Mouse (Mus musculus) testis, postnatal 14 days (tissue): ENCODE results near the gene Fto.

Source experiments
- DNase-seq: peaks from one replicate; pipeline ENCODE4 v3.0.0; 2021; ENCODE audit warnings: low spot score

The Fto gene

DNA sequence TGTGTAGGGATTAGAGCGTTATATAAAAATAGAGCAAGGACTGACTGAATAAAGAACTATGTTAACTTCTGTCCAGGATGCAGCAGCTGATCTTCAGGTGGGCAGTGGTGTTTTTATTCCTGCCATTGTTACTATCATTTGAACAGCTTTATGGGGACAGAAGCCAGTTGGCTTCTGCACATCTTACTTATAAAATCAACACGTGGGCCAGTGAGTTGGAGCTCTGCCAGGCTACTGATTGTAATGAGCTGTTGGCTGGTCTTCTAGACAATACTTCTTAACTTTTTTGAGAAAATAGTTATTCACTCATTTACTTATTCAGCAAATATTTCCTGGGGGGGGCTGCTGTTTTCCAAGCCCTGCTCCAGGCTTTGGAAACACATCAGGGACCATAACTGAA lies 215.6 kb downstream of the Fto start:
- no peak for DNase-seq

DNA sequence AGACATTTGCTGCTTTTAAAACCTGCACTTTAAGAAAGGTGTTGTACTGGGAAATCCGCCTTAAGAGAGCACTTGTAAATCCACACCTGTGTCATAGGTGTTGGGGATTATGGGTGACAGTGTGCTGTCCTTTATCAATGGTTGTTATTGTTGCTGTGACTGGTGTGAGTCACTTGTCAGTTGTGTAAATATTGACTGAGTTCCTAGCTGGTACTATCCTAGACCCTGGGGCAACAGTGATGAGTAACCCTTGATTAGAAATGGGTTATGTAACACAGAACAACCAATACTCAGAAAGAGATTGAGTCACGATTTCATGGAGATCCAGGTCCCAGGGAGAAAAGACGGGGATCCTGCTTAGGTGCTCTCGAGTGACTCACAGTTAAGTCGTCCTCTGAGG lies 216.4 kb downstream of the Fto start:
- DNase-seq: no peak

DNA sequence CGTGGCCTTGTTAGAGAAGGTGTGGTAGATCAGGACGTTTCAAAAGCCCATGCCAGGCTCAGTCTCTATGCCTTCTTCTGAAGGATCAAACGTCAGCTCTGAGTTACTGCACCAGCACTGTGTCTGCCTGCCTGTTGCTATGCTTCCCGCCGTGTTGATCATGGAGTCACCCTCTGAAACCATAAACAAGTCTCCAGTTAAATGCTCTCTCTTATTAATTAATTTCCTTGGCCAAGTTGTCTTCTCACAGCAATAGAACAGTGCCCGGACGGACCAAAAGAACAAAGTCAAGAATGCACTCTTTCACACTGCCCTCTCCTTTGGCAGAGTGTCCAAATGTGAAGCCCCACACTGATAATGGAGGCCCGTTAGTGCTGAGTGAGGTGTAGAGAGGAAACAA lies 217.3 kb downstream of the Fto start:
- no peak for DNase-seq

DNA sequence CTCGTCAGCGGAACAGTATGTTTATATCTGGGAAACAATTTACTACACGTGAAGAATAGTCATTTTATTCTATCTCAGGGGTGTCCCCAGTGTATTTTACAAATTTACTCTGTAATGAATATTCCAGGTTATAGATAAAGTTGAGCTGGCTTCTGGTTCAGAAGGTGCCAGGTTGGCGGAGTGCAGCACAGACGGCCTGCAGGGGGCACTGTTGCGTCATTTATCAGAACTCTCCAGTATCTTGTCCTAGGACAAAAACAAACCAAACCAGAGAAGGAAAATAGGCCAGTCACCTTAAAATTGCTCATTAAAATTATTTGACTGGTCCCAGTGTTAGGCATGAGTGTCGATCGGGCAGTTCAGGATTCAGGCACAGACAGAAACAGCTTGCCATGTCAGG lies 218.6 kb downstream of the Fto start:
- DNase-seq: peak; percentile 32

DNA sequence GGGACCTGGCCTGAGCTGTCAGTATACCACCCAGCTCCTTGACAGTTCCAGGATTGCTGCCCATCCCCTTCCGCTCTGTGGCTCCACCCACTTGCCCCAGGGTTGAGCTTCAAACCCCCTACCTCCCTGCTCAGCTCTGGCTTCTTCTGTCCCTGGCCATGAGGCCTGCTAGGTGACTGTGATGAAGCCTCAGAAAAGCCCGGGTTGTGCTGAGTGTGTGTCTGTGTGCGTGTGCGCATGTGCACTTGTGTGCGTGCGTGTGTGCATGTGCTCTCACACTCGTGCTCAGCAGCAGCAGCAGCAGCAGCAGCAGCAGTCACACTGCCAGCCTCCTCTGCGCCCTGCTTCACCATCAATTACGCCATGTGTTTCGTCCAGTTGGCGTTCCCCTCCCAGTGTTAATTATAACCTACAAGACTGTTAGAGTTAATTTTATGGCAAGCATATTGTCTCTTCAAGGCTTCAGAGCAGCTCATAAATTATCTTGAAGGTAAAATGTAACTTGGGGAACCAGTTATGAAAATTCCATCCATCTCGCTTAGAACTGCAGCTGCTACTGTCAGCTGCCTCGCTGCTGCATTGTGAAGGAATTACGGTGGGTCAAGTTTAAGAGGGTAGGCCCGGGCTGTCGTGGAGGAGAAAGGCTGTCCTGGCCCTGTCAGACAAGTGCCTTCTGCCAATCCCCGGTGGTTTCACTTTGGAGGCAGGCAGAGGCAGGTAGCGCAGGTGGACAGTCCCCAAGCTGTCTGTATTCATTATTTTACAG lies 219.5 kb downstream of the Fto start:
- DNase-seq: no peak

DNA sequence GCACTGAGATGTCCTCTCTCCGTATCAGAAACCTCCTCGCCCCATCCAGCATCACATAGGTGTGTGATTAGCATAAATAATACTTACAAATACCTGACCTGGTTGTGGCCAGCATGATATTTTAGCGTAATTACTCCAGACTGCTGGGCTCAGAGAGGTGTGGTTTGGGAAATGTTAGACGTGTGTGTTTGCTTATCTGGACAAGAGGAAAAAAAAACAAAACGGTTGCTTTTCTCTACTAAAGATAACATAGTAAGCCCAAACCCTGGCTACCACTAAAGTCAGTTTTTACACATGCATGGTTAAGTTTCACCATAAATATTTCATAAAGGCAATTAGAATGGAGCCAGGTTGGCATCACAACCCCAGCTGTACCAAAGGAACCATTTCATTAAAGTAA lies 221.4 kb downstream of the Fto start:
- no peak for DNase-seq

DNA sequence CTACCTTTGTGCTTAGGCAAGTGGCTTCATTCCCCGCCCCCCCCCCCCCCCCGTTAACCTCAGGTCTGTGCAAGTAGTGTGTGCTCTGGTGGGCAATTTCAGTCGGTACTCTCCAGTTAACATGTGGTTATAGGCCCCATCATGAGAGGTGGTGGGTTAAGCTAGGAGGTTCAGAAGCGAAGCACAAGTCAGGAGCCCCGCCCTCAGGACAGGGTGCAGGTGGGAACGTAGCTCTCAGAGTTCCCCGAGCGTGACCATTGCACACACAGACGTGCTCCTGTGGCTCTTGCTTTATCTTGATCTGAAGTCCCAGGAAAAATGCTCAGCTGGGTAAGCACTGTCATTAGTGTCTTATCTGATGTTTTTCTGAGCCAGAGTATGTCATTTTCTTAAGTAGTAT lies 224.8 kb downstream of the Fto start:
- DNase-seq: no peak

DNA sequence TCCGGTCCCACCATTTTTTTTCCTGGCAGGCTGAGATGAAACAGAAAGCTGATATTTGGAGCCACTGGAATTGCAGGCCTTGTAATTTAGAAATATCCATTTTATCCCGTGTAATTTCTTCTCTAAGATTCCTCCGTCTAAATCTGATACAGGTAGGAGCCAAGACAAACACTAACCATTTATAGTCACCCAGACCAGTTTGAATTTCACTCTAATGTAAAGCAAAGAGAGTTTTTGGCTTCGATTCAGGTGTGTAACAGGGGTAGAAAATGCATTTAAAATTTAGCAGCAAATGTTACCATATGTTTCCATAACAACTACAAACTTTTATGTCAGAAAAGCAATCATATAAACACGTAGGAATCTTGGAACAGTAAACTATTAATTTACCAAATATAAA lies 225.6 kb downstream of the Fto start:
- no peak for DNase-seq

DNA sequence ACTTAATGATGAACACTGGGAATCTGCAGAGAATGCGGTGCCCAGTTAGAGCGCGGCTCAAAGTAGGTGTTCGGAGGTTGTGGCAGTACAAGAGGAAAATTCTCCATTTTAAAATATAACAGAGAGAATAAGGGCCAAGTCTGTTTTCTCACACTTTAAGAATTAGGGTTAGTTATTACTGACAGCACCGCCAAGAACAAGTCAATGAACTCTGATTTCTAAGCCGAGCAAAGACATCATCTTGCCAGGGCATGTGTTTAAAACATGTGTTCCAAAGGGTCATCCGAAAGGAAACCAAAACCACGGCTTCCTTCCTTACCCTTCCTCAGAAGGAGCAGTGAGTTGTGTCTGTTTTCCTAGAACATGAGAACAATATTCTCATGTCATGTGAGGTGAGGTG lies 226.3 kb downstream of the Fto start:
- no peak for DNase-seq

DNA sequence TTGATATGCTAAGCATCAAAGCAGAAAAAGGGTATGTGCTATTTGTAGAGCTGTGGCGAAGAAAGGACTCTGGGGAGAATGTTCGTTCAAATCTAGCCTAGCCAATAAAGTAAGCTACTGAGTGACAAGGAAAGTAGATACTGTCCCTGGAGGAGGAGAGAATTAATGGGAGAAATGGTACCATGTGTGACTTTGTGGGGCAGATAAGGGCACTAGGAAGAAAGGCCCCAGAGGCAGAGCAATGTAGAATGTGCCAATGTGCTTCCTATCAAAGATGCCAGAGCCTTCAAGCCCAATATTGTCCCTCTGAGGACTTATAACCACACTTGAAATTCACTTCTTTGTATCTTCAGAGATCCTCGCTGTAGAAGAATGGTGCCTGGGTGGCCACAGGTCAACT lies 227.9 kb downstream of the Fto start:
- no peak for DNase-seq

DNA sequence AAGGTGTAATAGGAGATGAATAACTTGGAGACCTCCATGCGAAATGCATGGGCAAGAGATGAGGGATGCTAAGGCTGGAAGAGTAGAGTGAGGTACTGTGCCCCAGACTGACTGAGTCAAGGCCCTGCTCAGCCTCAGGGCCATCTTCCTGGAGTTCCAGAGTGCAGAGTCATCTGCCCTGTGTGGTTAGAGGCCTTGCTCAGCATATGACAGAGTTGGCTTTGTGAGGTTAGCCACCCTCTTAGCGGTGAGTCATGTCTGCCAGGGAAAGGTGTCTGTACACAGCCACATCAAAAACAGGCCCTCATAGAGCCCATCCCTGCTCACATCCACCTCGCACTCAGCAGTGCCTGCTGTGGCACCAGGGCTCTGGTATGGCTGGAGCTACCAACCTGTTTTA lies 232.2 kb downstream of the Fto start:
- no peak for DNase-seq

DNA sequence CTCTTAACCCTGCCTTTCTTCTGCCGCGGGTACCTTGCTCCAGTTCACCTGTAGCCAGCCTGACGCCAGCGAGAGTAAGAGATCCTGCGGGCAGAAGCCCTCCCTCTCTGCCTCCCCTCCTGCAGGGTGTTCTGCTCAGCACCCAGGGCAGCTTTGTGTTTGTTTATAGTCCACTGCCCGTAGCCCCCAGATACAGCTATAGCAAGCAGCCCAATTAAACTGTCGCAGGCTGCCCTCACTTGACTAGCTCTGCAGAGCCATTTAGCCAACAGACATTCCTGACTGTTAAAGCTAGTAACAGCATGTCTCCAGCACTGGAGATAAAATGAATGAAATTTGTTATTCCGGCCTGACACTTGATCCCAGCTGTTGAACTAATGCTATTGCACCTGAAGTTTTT lies 233.3 kb downstream of the Fto start:
- no peak for DNase-seq

DNA sequence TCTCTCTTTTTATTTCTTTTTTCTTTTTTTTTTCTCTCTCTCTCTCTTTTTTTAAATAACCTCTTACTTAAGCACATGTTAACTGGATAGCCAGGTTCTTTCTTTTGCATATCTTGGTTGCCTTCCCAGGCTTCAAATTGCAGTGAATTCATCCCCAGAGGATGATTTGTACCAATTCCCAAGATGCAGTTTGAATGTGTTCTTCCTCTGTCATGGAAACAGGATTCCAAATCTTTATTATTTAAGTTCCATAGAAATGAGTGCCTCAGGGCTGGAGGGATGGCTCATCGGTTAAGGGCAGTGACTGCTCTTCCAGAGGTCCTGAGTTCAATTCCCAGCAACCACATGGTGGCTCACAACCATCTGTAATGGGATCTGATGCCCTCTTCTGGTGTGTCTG lies 236.8 kb downstream of the Fto start:
- no peak for DNase-seq

DNA sequence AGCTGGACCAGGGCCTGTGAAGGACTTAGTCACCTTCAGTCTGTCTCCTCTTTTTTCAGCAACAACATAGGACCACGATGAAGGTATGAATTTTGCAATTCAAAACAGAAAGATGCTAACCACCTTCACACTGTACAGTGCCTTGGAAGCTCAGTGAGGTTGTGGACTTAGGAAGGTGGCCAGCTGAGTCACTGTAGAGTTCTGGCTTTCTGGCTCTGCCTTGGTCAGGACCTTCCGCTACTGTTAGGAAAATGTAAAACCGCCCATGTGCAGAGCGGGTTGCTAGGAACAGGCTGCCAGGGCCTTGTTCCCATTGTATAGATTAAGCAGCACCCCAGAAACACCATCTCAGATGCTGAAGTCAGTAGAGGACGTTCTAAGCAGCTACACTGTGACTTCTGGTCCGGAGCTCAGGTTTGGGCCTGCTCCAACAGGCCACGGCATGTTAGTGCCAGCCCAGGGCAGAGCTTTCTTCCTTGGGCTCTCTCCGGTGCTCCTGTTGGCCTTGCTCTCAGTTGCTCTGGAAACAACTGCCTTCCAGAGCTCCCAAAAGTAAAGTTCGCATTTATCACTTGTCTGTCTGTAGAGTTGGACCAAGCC lies 237.9 kb downstream of the Fto start:
- no peak for DNase-seq

DNA sequence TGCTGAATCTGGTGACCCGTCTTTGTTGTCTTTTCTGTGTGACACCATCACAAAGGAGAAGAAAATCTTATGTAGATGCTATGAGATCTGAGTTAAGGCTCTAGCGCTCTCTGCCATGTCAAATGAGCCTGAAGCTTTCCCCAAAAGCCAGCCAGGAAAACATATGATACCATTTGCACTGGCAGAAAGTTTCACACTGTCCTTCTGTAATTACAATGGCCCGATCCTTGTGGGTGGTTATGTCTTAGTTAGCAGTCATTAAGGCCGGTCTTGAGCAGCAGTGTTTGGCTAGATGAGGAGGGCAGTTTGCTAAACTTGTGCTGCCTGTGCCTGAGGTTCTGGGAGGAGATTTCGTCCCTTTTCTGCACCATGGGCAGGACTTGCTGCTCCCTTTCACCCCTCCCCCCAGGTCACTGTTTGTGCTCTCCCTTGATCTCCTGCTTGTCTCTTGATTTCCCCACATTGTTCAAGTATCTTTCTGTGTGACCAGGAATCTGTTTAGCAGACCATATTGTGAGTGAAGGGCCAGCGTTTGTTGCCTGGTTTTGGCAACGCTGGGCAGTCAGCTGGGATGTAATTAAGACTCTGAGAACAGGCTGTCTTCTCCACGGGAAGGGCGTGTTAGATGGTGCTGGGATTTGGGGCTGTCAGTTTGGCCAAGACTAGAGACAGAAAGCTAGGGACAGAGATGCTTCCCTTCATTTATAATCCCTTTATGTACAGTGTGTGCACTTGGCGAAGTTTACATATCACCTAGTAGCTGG lies 238.6 kb downstream of the Fto start:
- peak; percentile 19 for DNase-seq

DNA sequence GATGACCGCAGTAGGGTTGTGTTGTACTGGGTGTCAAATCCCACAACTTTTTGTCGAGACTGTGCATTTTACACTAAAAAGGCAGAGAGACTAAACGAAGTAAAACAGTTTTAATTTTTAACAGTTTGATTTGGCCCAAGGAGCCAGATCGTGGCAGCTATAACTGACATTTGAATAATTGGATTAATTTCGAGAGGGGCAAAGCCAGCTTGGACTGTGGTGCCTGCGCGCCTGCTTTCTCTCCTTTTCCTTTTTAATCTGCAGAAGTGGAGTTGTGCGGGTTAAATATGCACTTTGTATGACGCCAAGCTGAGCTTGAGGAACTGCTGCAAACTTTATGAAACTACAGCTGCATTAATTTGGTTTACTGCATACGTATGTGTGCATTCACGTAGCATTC lies 239.3 kb downstream of the Fto start:
- no peak for DNase-seq

DNA sequence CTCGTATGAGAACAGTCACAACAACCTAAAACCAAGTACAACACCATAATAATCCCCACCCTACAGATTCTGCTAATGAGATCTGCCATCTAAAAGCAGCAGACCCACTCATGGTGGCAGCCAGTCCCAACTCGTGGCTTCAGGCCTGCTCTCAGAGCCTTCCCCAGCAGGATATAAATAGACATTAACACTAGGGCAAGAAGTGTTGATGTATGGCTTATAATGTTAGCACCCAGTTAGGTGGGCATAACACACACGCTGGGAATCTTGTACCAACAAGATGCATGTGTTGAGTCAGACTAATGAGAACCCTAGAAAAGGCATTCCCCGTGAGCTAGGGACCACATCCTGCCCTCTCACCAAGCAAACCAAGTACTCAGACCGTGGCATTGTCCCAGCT lies 240.1 kb downstream of the Fto start:
- DNase-seq: no peak

DNA sequence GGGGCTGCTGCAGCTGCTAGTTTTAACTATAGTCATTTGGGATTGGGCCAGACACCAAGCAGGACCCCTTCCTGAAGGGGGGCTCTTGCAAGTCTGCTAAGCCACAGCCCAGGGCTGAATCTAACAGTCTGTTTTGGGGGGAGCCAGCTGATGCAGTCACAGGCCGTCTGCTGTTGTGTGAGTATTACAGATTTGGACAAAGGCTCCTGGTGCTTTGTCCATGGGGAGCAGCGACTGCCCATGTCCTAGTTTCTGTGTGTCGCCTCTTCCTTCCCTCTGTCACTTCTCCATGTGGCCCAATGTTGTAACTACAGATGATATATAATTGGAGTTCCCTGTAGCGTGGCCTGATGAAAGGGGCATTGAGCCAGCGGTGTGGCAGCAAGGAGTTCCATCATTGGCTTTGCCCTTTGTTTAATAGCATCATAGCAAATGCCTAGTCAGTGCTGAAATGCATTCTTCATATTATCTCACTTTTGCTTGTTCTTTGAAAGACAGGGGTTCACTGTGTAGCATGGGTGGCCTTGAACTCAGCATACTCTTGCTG lies 243.8 kb downstream of the Fto start:
- no peak for DNase-seq

DNA sequence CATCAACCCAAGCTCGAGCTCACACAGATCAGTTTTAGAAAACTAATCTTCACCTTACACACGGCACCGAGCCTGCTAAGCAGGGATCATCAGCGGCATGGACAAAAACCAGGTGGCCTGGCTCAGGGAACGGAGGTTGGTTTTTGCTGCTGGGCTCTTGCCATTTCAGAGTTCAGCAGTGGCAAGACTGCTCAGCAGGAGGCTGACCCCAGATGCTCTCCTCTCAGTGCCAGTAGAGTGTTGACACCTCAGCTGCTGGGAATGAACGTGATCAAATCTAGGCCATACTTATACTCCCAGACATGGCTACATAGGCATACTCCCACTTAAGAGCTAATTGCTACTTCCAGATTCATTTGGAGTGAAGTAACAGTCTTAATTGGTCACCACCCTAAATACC lies 245.1 kb downstream of the Fto start:
- no peak for DNase-seq

DNA sequence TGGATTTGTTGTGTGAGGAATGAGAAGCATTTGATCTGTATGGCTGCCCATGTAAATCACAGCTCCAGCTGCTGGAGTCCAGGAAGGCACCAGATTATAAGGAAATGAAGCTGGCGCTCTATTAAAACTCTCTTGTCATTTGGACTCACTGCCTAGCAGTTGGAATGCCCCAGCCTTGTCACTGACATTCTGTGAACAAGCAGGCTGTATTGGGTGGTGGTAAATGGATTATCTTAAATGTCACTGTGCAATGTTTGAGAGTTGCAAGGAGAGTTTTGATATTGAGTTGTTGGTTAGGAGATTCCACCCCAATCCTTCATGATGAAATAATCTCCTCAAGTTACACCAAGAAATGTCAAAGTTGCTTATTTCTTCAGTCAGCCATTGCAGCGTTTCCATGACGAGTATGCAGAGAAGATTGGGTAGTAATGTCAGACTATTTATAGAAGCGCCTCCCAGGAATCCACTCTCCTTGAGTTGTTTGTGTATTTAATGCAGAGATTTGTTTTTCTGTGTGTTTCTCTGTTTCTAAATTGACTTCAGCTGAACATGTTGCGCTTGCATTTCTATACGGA lies 246.8 kb downstream of the Fto start:
- no peak for DNase-seq

DNA sequence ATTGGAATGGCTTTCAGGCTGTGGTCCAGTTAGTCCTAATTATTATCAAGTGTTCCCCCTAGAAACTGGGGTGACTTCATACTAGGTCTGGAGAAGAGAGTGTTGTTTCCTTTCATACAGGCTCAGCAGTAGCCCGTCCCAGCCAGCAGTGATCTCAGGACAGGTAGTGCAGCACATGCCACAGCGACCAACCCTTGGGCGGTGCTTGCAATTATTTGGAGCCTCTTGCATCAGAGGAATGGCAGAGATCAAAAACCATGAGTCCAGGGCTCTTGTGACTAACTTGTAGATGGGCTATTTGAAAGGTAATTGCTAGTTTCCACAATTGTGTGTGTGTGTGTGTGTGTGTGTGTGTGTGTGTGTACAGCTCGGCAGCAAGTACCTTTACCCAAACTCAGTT lies 247.9 kb downstream of the Fto start:
- no peak for DNase-seq

DNA sequence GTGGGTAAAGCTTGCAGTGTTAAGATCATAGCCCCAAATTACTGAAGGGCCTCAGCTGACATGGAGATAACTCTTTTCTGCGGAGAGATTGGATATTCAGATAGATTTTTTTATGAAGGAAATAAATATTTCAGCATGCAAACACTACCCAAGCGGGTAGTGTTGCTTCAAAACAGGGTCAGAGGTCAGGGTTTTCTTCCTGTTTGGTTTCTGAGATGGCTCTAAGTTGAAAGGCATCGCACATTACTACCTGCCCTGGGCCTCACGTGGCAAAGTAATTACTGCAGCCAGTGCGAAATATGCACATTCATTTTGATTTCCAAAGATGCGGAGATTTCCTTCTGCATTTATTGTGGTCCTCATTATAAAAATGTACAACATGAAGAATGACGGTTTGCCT lies 249.3 kb downstream of the Fto start:
- DNase-seq: no peak

DNA sequence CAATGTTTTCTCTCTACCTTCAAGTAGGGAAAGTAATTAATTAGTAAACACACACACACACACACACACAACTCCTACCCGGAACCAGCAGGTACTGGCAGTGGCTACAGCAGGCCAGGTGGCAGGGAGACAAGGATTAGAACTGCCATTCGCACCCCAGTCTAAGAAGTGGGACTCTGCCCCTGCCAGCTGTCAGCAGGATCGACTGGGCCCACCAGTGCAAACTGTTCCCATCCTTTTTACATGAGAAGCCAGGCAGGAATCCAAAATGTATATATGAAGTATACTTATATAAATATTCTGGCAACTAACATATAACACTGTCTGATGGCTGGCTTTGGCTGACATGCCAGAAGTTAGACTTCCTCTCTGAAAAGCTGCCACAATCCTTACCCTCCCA lies 250.0 kb downstream of the Fto start:
- DNase-seq: no peak
